Mouse (Mus musculus) gastrocnemius, postnatal 25 days (tissue): Measurements from ENCODE around the gene Itgal. TPM values are rescaled to one million over a fixed set of nuclear protein-coding genes. Genes with fewer than 3 reads are reported as not detected.
"Not testable (repeated sequence)": the region's sequence is repeated elsewhere in the genome, so short reads cannot be mapped to it uniquely, and the experiment has no call there.

Experiments used
- DNase-seq: peaks from one replicate; pipeline ENCODE4 v3.0.0; 2022
- long read RNA-seq, 2 experiments: library from polyadenylated mRNA; stranded (forward); transcript quantifications; one replicate each; pipeline ENCODE4 v2.0.0; 2021
- total RNA-seq, 2 experiments: library from RNA; stranded (reverse); gene quantifications; 1 replicate in 1 of 2; 2 replicates in 1 of 2; pipeline ENCODE4 v1.2.3; 2021

Gene Itgal
- total RNA-seq = under 1 TPM; 0.26 to 0.40 TPM
- long read RNA-seq, experiment 1 = 0 reads
- long read RNA-seq, experiment 2 = 0 reads

- DNase-seq = no peak
Measured at GRCm38 (mm10) chr7:127296098-127296497, at the start of gene Itgal. Itgal (plus strand) TSS chr7:127296260.

- not testable (repeated sequence) for DNase-seq
Measured at GRCm38 (mm10) chr7:127250511-127250910, 45.5 kb upstream of the Itgal start.

GRCm38 (mm10) chr7:127252414-127252813 is 43.6 kb upstream of the Itgal start:
- DNase-seq = no peak

- no peak for DNase-seq
Measured at GRCm38 (mm10) chr7:127253341-127253740, 42.7 kb upstream of the Itgal start.

- peak; percentile 94 for DNase-seq
Measured at GRCm38 (mm10) chr7:127253821-127254769, 42.0 kb upstream of the Itgal start.

GRCm38 (mm10) chr7:127255008-127255407 is 41.1 kb upstream of the Itgal start:
- no peak for DNase-seq

GRCm38 (mm10) chr7:127255965-127256364 is 40.1 kb upstream of the Itgal start:
- DNase-seq = no peak

- DNase-seq = no peak
Measured at GRCm38 (mm10) chr7:127256518-127256917, 39.5 kb upstream of the Itgal start.

GRCm38 (mm10) chr7:127259186-127259905 is 36.7 kb upstream of the Itgal start:
- no peak for DNase-seq

GRCm38 (mm10) chr7:127260309-127261111 is 35.5 kb upstream of the Itgal start, which contains the start of gene Dctpp1:
Dctpp1 (minus strand) TSS chr7:127260709.
- peak; percentile 98 for DNase-seq

- no peak for DNase-seq
Measured at GRCm38 (mm10) chr7:127262218-127262961, 33.7 kb upstream of the Itgal start.

GRCm38 (mm10) chr7:127263526-127263925 is 32.5 kb upstream of the Itgal start:
- DNase-seq = no peak

- no peak for DNase-seq
Measured at GRCm38 (mm10) chr7:127270256-127270655, 25.8 kb upstream of the Itgal start.

- no peak for DNase-seq
Measured at GRCm38 (mm10) chr7:127270666-127271065, 25.4 kb upstream of the Itgal start.

GRCm38 (mm10) chr7:127271093-127271492 is 25.0 kb upstream of the Itgal start:
- DNase-seq = no peak

- DNase-seq = no peak
Measured at GRCm38 (mm10) chr7:127272566-127272965, 23.5 kb upstream of the Itgal start.

GRCm38 (mm10) chr7:127273118-127273923 is 22.7 kb upstream of the Itgal start:
- DNase-seq = no peak

GRCm38 (mm10) chr7:127273925-127274789 is 21.9 kb upstream of the Itgal start, which contains the start of gene Sephs2:
Sephs2 (minus strand) TSS chr7:127274055.
- peak; percentile 90 for DNase-seq

GRCm38 (mm10) chr7:127276519-127276961 is 19.5 kb upstream of the Itgal start:
- no peak for DNase-seq
